9 mouse cellular contexts compared by ENCODE assay signal in genomic region chr1:157446325-157446724, GRCm38 (mm10). TPM values are rescaled to one million over a fixed set of nuclear protein-coding genes. Genes with fewer than 3 reads are reported as not detected.
DNase-seq lines count a peak whose midpoint lies in the region; TF ChIP-seq lines count a peak whose summit lies in the region.
"Had no signal": no experiment of that assay in that cellular context is flagged by ENCODE, and none has a peak within 500 bp of the region (broad histone marks: within the 10 kb centered on the region; RNA-seq: fewer than 3 reads in every experiment).

No protein-coding gene starts in this region.

- H3K27ac ChIP-seq in bone marrow macrophage, adult 2 months (ENCODE audit: insufficient read depth, low read depth, low read length): no peak overlapping the region
- H3K27ac ChIP-seq: macrophage had no signal

- DNase-seq in embryo, embryonic 10 days (ENCODE audit: low spot score): peak; percentile 36
- DNase-seq in embryo, embryonic 9.5 days (ENCODE audit: extremely low spot score): no peak
- peak; percentile 39 for DNase-seq in 3134 (ENCODE audit: extremely low read depth, insufficient read length, low spot score)
- DNase-seq in gastrocnemius, postnatal 14 days: peak; percentile 59
- peak; percentile 22 for DNase-seq in large intestine, adult 2 months (ENCODE audit: low read depth, low spot score)
- peak; percentile 83 for DNase-seq in lung, postnatal 25 days (ENCODE audit: low spot score)
- DNase-seq in testis, postnatal 10 days (ENCODE audit: low spot score): peak; percentile 76

- no peak overlapping the region for H3K4me3 ChIP-seq in bone marrow macrophage, adult 2 months (ENCODE audit: insufficient read depth, low read length)

- TF ChIP-seq CTCF in bone marrow macrophage, adult 2 months (IDR thresholded peaks at IDR 0.05; ENCODE audit: low read depth, low read length): 0 out of 2 replicates have a peak, but pooled peaks have one; percentile 35

- H3K4me1 ChIP-seq in bone marrow macrophage, adult 2 months (ENCODE audit: control insufficient read depth, insufficient read depth, low read length): peaks cover 22% of the 10 kb centered on the region

- TF ChIP-seq POLR2A in bone marrow macrophage, adult 2 months (IDR thresholded peaks at IDR 0.05; ENCODE audit: borderline replicate concordance, low read depth, low read length): no peak

- intact Hi-C loops in gastrocnemius, postnatal 14 days (cut with DNase I; ENCODE audit: low total_unique reads): no loop called here

- WGBS in large intestine, adult 2 months: 56% methylated on average over 7 of the region's 7 CpGs

RNA-seq across cellular contexts. Expression of gene Cryzl2, which starts 12.1 kb away (rescaled TPM):
- 8.8 and 9.9 TPM in 2 replicates for polyA plus RNA-seq in bone marrow macrophage, adult 2 months (2012; ENCODE audit: insufficient read depth, insufficient read length, missing spikeins)
- 1 to 10 TPM; 2.7 to 3.1 TPM for total RNA-seq in gastrocnemius, postnatal 14 days (2021)
- 4.6 and 4.9 TPM in 2 replicates for polyA plus RNA-seq in large intestine, adult 2 months (2012; rRNA removed)

RNA-seq across cellular contexts. Expression of gene Rasal2, which starts 33.9 kb away (rescaled TPM):
- 0.87 and 1.8 TPM in 2 replicates for polyA plus RNA-seq in bone marrow macrophage, adult 2 months (2012; ENCODE audit: insufficient read depth, insufficient read length, missing spikeins)
- 10 to 100 TPM; 13.5 to 14.3 TPM for total RNA-seq in gastrocnemius, postnatal 14 days (2021)
- polyA plus RNA-seq in large intestine, adult 2 months (2012; rRNA removed): 1.5 and 2.6 TPM in 2 replicates
